Mouse (Mus musculus) liver, embryonic 14.5 days (tissue): ENCODE measurements around the gene Zfp511.

Experiments used
- CTCF ChIP-seq: IDR thresholded peaks from 2 replicates; pipeline ENCODE4 v1.5.1; 2016; ENCODE audit warnings: antibody characterized with exemption, low read depth, control low read depth
- EP300 ChIP-seq: IDR thresholded peaks from 2 replicates; pipeline ENCODE4 v1.6.1; 2016; ENCODE audit warnings: antibody characterized with exemption, low read depth

DNA sequence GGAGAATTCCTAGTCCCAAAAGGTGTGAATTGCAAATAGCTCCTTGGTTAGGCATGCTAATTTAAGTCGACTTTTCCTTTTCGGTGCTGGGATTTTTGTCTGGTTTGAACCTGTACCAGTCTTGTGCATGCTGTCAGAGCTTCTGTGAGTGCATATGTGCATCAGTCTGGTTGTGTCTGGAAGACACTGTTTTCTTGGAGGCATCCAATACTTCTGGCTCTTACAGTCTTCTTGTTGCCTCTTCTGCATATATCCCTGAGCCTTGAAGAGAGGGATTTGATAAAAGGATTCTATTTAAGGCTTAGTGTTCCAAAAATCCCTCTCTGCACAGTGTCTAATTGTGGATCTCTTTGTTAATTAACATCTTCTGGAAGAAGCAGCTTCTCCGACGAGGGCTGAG is 17.9 kb downstream of the Zfp511 start:
- TF ChIP-seq CTCF (no peak), EP300 (no peak)
